Mouse (Mus musculus): ENCODE results near the gene Ccdc85b.

GRCm38 (mm10) chr19:5494314-5494713, 36.6 kb upstream of the Ccdc85b start:
- TF ChIP-seq USF1 (IDR thresholded peaks at IDR 0.05; ENCODE audit: low read depth, low read length) (no peak), POLR2A (IDR thresholded peaks at IDR 0.05; ENCODE audit: control insufficient read depth in 1 of 2, insufficient read depth in 1 of 2, low read depth in 1 of 2, low read length in 2 of 2, poor library complexity in 1 of 2) (no peak; a peak in 1 of 4 replicates), MAFK (IDR thresholded peaks at IDR 0.05; ENCODE audit: borderline replicate concordance, low read depth, low read length) (no peak), MAZ (IDR thresholded peaks at IDR 0.05; ENCODE audit: low read depth, low read length) (no peak), NELFE (IDR thresholded peaks at IDR 0.05; ENCODE audit: low read depth, low read length) (no peak), TBP (IDR thresholded peaks at IDR 0.05; ENCODE audit: low read depth, low read length) (no peak), ZMIZ1 (IDR thresholded peaks at IDR 0.05; ENCODE audit: low read depth, low read length) (no peak), SIN3A (IDR thresholded peaks at IDR 0.05; ENCODE audit: low read length) (no peak), BHLHE40 (IDR thresholded peaks at IDR 0.05; ENCODE audit: borderline replicate concordance, low read depth, low read length) (no peak), TAL1 (IDR thresholded peaks at IDR 0.05; ENCODE audit: low read length) (no peak), GATA1 (IDR thresholded peaks at IDR 0.05; ENCODE audit: low read depth, low read length) (no peak)

Measured in MEL (cell line).